Mouse (Mus musculus) intestine, postnatal 0 days (tissue): Measurements from ENCODE around the gene Cdk6. TPM values are rescaled to one million over a fixed set of nuclear protein-coding genes. Genes with fewer than 3 reads are reported as not detected.

Experiments used
- ATAC-seq: fragments of 200-750 bp; cut with Nextera tagmentation; 2 replicates; pipeline ENCODE4 v1.8.0; 2017; ENCODE audit warnings: mild to moderate bottlenecking, moderate TSS enrichment, moderate library complexity
- H3K27ac ChIP-seq: fragments of 300-500 bp; sonication (generic); 2 replicates; pipeline ENCODE4 v1.5.1; 2014; ENCODE audit warnings: mild to moderate bottlenecking, low read depth, low read length, moderate library complexity
- H3K27me3 ChIP-seq: fragments of 300-500 bp; sonication (generic); replicated peaks from 2 replicates; pipeline ENCODE4 v1.6.1; 2014; ENCODE audit warnings: low read length, mixed read lengths; ENCODE audit not compliant: control insufficient read depth, insufficient read depth
- H3K36me3 ChIP-seq: fragments of 300-500 bp; sonication (generic); 2 replicates; pipeline ENCODE4 v1.6.1; 2014; ENCODE audit warnings: mild to moderate bottlenecking, moderate library complexity; ENCODE audit not compliant: control insufficient read depth, insufficient read depth
- H3K4me1 ChIP-seq: fragments of 300-500 bp; sonication (generic); replicated peaks from 2 replicates; pipeline ENCODE4 v1.6.1; 2014; ENCODE audit warnings: antibody characterized with exemption, low read length, mixed read lengths; ENCODE audit not compliant: control insufficient read depth, insufficient read depth
- H3K4me2 ChIP-seq: fragments of 300-500 bp; sonication (generic); replicated peaks from 2 replicates; pipeline ENCODE4 v1.6.1; 2014; ENCODE audit warnings: low read depth, mild to moderate bottlenecking, moderate library complexity
- H3K4me3 ChIP-seq: fragments of 300-500 bp; sonication (generic); 2 replicates; pipeline ENCODE4 v1.5.1; 2014; ENCODE audit warnings: low read depth, low read length
- H3K9ac ChIP-seq: fragments of 300-500 bp; sonication (generic); 2 replicates; pipeline ENCODE4 v1.6.1; 2014; ENCODE audit warnings: mild to moderate bottlenecking, low read depth, low read length
- H3K9me3 ChIP-seq: fragments of 300-500 bp; sonication (generic); 2 replicates; pipeline ENCODE4 v1.6.1; 2016; ENCODE audit warnings: mixed run types; ENCODE audit not compliant: control insufficient read depth
- CTCF ChIP-seq: sonication (generic); IDR thresholded peaks from 2 replicates; pipeline ENCODE4 v1.5.1; 2016; ENCODE audit warnings: low read depth, mild to moderate bottlenecking, control low read depth, antibody characterized with exemption, moderate library complexity
- WGBS: fragments of 180-500 bp; shearing (Covaris S2); extraction: QIAGEN DNeasy Blood & Tissue Kit; methylation state at CpG from one replicate; pipeline ENCODE4 v1.1.7; 2014; 5-methylcytosine and 5-hydroxymethylcytosine counted together
- polyA plus RNA-seq: library from polyadenylated mRNA; unstranded; fragments of >200 nt; fragmentation: Nextera tagmentation; extraction: Ambion mirVana; gene quantifications from 2 replicates; pipeline ENCODE4 v1.2.1, GENCODE M21; 2015

The Cdk6 gene
- polyA plus RNA-seq, 1 experiment from 2014 or later = 13.2 TPM

DNA sequence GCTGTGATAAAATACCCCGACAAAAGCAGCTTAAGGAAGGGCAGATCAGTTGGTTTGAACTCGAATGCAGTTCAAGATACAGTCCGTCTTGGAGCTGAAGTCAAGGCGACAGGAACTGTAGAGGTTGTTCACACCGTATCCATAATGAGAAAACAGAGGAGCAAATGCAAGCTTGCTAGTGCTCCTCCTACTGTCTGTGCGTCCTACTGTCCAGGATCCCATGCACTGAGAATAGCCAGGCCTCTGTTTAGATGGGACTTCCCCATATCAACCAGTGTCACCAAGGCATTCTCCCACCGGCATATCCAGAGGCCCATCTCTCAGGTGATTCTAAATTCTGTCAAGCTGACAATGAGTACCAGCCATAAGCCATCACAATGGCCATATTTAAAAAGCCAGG lies 18.6 kb downstream of the Cdk6 start:
- Histone ChIP-seq H3K27me3 (no peaks in the 10 kb centered on the region), H3K4me2 (no peak overlapping the region), H3K9me3 (no peaks in the 10 kb centered on the region), H3K36me3 (no peaks in the 10 kb centered on the region), H3K4me1 (peaks cover 3% of the 10 kb centered on the region; the same call in 1 of the 2 replicates), H3K9ac (no peak overlapping the region), H3K27ac (no peak overlapping the region), H3K4me3 (no peak overlapping the region)
- no peak for ATAC-seq
- 73% methylated on average over 7 of the region's 7 CpGs for WGBS
- TF ChIP-seq CTCF = 0 out of 2 replicates have a peak, but pooled peaks have one; percentile 36

GRCm38 (mm10) chr5:3361252-3361651 lies 20.0 kb downstream of the Cdk6 start:
- H3K36me3 ChIP-seq = no peaks in the 10 kb centered on the region
- H3K27ac ChIP-seq = no peak overlapping the region
- TF ChIP-seq CTCF = no peak
- no peak for ATAC-seq
- H3K4me3 ChIP-seq = no peak overlapping the region
- no peak overlapping the region for H3K4me2 ChIP-seq
- H3K27me3 ChIP-seq = no peaks in the 10 kb centered on the region
- H3K4me1 ChIP-seq = peaks cover 3% of the 10 kb centered on the region; the same call in 1 of the 2 replicates
- WGBS = 89% methylated on average over 5 of the region's 5 CpGs
- no peaks in the 10 kb centered on the region for H3K9me3 ChIP-seq
- H3K9ac ChIP-seq = no peak overlapping the region

DNA sequence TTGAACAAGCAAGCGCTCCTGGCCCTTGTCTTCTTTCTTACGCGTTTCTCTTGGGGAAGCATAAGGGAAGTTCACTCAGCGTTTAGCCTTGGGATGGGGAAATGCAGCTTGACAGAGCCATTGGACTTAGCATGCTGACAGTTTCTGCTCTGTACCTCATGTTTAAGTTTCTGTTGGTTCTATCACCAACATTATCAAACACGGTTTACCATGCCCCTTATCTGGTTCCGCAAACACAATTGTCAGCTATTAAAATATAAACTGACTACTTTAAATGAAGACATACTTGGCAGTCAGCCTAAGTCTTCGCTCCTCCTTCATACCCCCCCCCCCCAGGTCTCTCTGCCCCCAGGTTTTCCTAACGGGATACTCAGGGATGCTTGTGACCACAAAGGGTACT lies 20.8 kb downstream of the Cdk6 start:
- Histone ChIP-seq H3K9me3 (no peaks in the 10 kb centered on the region), H3K36me3 (no peaks in the 10 kb centered on the region), H3K27ac (no peak overlapping the region), H3K27me3 (no peaks in the 10 kb centered on the region), H3K9ac (no peak overlapping the region), H3K4me2 (no peak overlapping the region), H3K4me1 (peaks cover 3% of the 10 kb centered on the region; the same call in 1 of the 2 replicates), H3K4me3 (no peak overlapping the region)
- no peak for ATAC-seq
- TF ChIP-seq CTCF = no peak
- 45% methylated on average over 8 of the region's 8 CpGs for WGBS

DNA sequence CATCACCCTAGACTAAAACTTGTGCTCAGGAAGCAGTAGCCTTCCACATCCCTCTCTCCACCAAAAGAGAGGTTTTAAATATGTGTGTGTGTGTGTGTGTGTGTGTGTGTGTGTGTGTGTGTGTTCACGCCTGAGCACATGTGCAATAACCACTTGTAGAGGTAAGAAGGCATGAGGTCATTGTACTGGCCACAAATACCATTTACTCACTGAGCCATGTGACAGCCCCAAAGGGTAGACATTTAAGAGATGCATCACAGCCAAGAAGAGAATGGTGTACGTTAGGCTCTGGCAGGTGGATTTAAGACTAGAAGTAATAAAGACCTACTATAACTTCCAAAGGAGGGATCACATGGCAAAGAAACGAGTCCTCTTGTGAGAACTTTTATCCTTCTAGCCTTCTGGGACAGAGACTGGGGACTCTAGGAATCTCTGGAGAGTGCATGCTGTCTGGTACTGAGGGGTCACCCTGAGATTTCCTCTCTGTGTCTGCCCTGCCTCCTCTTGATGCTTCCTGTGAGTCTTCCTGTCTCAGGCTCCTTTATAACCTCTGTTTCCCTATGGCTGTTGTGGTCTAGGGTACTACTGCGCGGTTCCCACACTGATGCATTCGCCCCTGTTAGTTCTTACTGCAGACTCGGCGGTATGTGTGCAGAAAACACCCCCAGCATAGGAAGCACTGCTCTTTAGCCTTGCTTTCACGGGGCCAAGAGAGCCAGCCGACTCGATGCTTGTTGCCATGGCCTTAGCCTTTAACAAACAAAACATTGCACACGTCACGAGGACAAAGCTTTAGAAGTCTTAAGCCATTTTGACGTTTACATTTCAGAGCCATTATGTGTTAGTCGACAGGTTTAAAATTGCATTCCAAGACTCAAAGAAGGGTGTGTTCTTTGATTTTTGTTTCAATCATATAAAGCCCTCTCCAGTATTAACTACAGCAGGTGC lies 22.0 kb downstream of the Cdk6 start:
- 62% methylated on average over 15 of the region's 15 CpGs for WGBS
- no peak for TF ChIP-seq CTCF

DNA sequence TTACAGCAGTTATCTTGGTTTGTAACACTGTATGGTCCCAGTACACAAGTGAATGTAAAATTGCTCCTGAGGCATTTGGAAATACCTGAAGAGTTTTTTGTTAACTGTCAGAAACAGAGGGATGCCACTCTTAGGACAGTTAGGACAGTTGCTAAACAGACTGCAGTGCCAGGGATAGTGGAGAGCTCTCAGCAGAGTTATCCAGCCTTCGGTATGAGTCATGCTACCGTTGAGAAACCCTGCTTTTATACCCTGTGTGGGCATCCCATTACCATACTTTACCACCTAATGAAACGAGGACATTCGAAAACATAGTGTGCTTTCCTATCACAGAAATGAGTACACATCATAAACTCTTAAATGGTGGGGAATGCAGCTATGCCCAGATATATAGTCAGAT lies 25.8 kb downstream of the Cdk6 start:
- Histone ChIP-seq H3K9ac (no peak overlapping the region), H3K4me1 (peaks cover 3% of the 10 kb centered on the region; the same call in 1 of the 2 replicates), H3K4me2 (no peak overlapping the region), H3K36me3 (no peaks in the 10 kb centered on the region), H3K4me3 (no peak overlapping the region), H3K27me3 (no peaks in the 10 kb centered on the region), H3K9me3 (no peaks in the 10 kb centered on the region), H3K27ac (no peak overlapping the region)
- 90% methylated on average over 4 of the region's 4 CpGs for WGBS
- TF ChIP-seq CTCF = no peak
- ATAC-seq = no peak

More for the DNA sequence above, 22.0 kb downstream of the Cdk6 start:
- no peak for ATAC-seq
- H3K4me3 ChIP-seq = no peak overlapping the region
- H3K36me3 ChIP-seq = no peaks in the 10 kb centered on the region
- H3K27me3 ChIP-seq = no peaks in the 10 kb centered on the region
- no peak overlapping the region for H3K4me2 ChIP-seq
- peaks cover 3% of the 10 kb centered on the region; the same call in 1 of the 2 replicates for H3K4me1 ChIP-seq
- no peak overlapping the region for H3K9ac ChIP-seq
- no peaks in the 10 kb centered on the region for H3K9me3 ChIP-seq
- H3K27ac ChIP-seq = no peak overlapping the region

DNA sequence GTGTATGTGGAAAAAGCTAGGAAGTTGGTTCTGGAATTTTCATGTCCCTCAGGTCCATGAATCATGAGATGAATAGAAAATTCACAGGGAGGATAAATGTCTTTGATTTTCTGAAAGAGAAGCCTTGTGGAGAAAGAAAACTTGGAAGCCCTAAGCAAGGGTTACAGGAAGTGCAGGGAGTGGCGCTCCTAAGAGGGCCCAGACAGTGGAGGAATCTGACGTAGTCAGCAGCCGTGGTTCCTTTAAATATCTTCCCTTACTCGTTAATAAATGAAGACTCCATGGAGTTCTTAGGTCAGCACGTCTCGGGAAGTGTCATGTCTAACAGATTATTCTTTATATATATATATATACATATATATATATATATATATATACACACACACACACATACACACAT lies 28.0 kb downstream of the Cdk6 start:
- H3K4me1 ChIP-seq = no peaks in the 10 kb centered on the region
- H3K36me3 ChIP-seq = no peaks in the 10 kb centered on the region
- H3K27ac ChIP-seq = no peak overlapping the region
- no peaks in the 10 kb centered on the region for H3K9me3 ChIP-seq
- ATAC-seq = no peak
- H3K9ac ChIP-seq = no peak overlapping the region
- H3K4me3 ChIP-seq = no peak overlapping the region
- 37% methylated on average over 6 of the region's 6 CpGs for WGBS
- H3K4me2 ChIP-seq = no peak overlapping the region; the same call in 1 of the 2 replicates
- H3K27me3 ChIP-seq = no peaks in the 10 kb centered on the region
- TF ChIP-seq CTCF = no peak
